Mouse (Mus musculus) CD4-positive, CD25-positive, alpha-beta regulatory T cell, adult 4 months (primary cell): ENCODE results near the gene Olfr434. TPM values are rescaled to one million over a fixed set of nuclear protein-coding genes. Genes with fewer than 3 reads are reported as not detected.

Source experiments
- polyA plus RNA-seq, 2 experiments: library from polyadenylated mRNA; unstranded; fragments of 100-300 nt; shearing (Covaris generic); gene quantifications; one replicate each; pipeline ENCODE4 v1.2.1; 2017

Olfr434 gene
- polyA plus RNA-seq, 2 experiments from 2014 or later, result not detected

Other genes with a start within 250 kb of the Olfr434 start
- not detected for gene Olfr441, start 106.7 kb upstream of the Olfr434 start, polyA plus RNA-seq
- gene Olfr237-ps1, start 66.5 kb upstream of the Olfr434 start, polyA plus RNA-seq, result not detected
- not detected for gene Olfr437, start 49.7 kb upstream of the Olfr434 start, polyA plus RNA-seq
- gene Olfr13, start 40.9 kb upstream of the Olfr434 start, polyA plus RNA-seq, result not detected
- gene Olfr435, start 15.9 kb upstream of the Olfr434 start, polyA plus RNA-seq, result not detected
- not detected for gene Olfr47, start 18.5 kb downstream of the Olfr434 start, polyA plus RNA-seq
- gene Arhgef5, start 52.6 kb downstream of the Olfr434 start, polyA plus RNA-seq, result 1 to 10 TPM; 4.7 to 6.5 TPM
- not detected for gene Nobox, start 96.5 kb downstream of the Olfr434 start, polyA plus RNA-seq